Mouse (Mus musculus) liver, embryonic 12.5 days (tissue): ENCODE data around the gene Fer1l4. TPM values are rescaled to one million over a fixed set of nuclear protein-coding genes. Genes with fewer than 3 reads are reported as not detected.

ENCODE experiments used
- ATAC-seq: fragments of 200-750 bp; cut with Nextera tagmentation; 2 replicates; pipeline ENCODE4 v1.8.0; 2017; ENCODE audit warnings: moderate number of reproducible peaks, mild to moderate bottlenecking, moderate library complexity
- H3K27ac ChIP-seq: fragments of 300-500 bp; sonication (generic); 2 replicates; pipeline ENCODE4 v1.5.1; 2016; ENCODE audit warnings: mild to moderate bottlenecking
- H3K27me3 ChIP-seq: fragments of 300-500 bp; sonication (generic); replicated peaks from 2 replicates; pipeline ENCODE4 v1.6.1; 2016; ENCODE audit warnings: mild to moderate bottlenecking, moderate library complexity
- H3K36me3 ChIP-seq: fragments of 300-500 bp; sonication (generic); 2 replicates; pipeline ENCODE4 v1.6.1; 2016; ENCODE audit warnings: mild to moderate bottlenecking, moderate library complexity
- H3K4me1 ChIP-seq: fragments of 300-500 bp; sonication (generic); 2 replicates; pipeline ENCODE4 v1.6.1; 2016
- H3K4me2 ChIP-seq: fragments of 300-500 bp; sonication (generic); 2 replicates; pipeline ENCODE4 v1.6.1; 2016; ENCODE audit warnings: mild to moderate bottlenecking, moderate library complexity
- H3K4me3 ChIP-seq: fragments of 300-500 bp; sonication (generic); 2 replicates; pipeline ENCODE4 v1.5.1; 2016; ENCODE audit warnings: mild to moderate bottlenecking, moderate library complexity
- H3K9ac ChIP-seq: fragments of 300-500 bp; sonication (generic); 2 replicates; pipeline ENCODE4 v1.6.1; 2016; ENCODE audit warnings: mild to moderate bottlenecking, moderate library complexity
- H3K9me3 ChIP-seq: fragments of 300-500 bp; sonication (generic); replicated peaks from 2 replicates; pipeline ENCODE4 v1.6.1; 2016; ENCODE audit warnings: mild to moderate bottlenecking, moderate library complexity
- WGBS: fragments of 180-500 bp; shearing (Covaris S2); methylation state at CpG from one replicate; pipeline ENCODE4 v1.1.7; 2016; ENCODE audit not compliant: insufficient replicate concordance; 5-methylcytosine and 5-hydroxymethylcytosine counted together
- polyA plus RNA-seq: library from polyadenylated mRNA; unstranded; fragments of >200 nt; fragmentation: Nextera tagmentation; extraction: Ambion mirVana; gene quantifications from 2 replicates; pipeline ENCODE4 v1.2.1, GENCODE M21; 2016

The Fer1l4 gene
- not detected in 2 replicates for polyA plus RNA-seq

- Histone ChIP-seq H3K27ac (no peak within 1 kb of the TSS), H3K4me1 (peaks cover 4% of the 10 kb centered on the region), H3K4me3 (no peak within 1 kb of the TSS), H3K9ac (no peak within 1 kb of the TSS), H3K36me3 (no peaks in the 10 kb centered on the region), H3K9me3 (no peaks in the 10 kb centered on the region), H3K4me2 (no peak within 1 kb of the TSS), H3K27me3 (peaks cover 57% of the 10 kb centered on the region)
- 59% methylated on average over 9 of the region's 9 CpGs for WGBS
- ATAC-seq: 0 out of 2 replicates have a peak, but pooled peaks have one; percentile 8
Observed at GRCm38 (mm10) chr2:156052816-156053215, at the start of gene Fer1l4. Gene Fer1l4 (minus strand): TSS chr2:156052947.

- Histone ChIP-seq H3K4me3 (no peak overlapping the region), H3K27ac (no peak overlapping the region), H3K9ac (no peak overlapping the region), H3K36me3 (peaks cover 64% of the 10 kb centered on the region), H3K9me3 (no peaks in the 10 kb centered on the region), H3K27me3 (no peaks in the 10 kb centered on the region), H3K4me2 (no peak overlapping the region), H3K4me1 (peaks cover 3% of the 10 kb centered on the region; the same call in 1 of the 2 replicates)
- no peak for ATAC-seq
- 86% methylated on average over 5 of the region's 5 CpGs for WGBS
Observed at GRCm38 (mm10) chr2:156091926-156092325, 39.2 kb upstream of the Fer1l4 start.

- no peaks in the 10 kb centered on the region for H3K27me3 ChIP-seq
- WGBS: 95% methylated on average over 1 of the region's 1 CpGs
- H3K27ac ChIP-seq: no peak overlapping the region
- H3K4me2 ChIP-seq: no peak overlapping the region
- H3K4me1 ChIP-seq: peaks cover 7% of the 10 kb centered on the region
- no peaks in the 10 kb centered on the region for H3K9me3 ChIP-seq
- H3K9ac ChIP-seq: no peak overlapping the region
- H3K36me3 ChIP-seq: peaks cover 43% of the 10 kb centered on the region
- no peak overlapping the region for H3K4me3 ChIP-seq
- ATAC-seq: no peak
Observed at GRCm38 (mm10) chr2:156089799-156090198, 37.1 kb upstream of the Fer1l4 start.

- no peak overlapping the region for H3K4me2 ChIP-seq
- H3K9me3 ChIP-seq: no peaks in the 10 kb centered on the region
- H3K36me3 ChIP-seq: peaks cover 36% of the 10 kb centered on the region
- H3K27me3 ChIP-seq: no peaks in the 10 kb centered on the region
- H3K4me1 ChIP-seq: peaks cover 18% of the 10 kb centered on the region
- 70% methylated on average over 7 of the region's 7 CpGs for WGBS
- H3K4me3 ChIP-seq: no peak overlapping the region
- H3K27ac ChIP-seq: no peak overlapping the region
- ATAC-seq: no peak
- no peak overlapping the region for H3K9ac ChIP-seq
Observed at GRCm38 (mm10) chr2:156087391-156088110, 34.8 kb upstream of the Fer1l4 start.

GRCm38 (mm10) chr2:156084541-156084940, 31.8 kb upstream of the Fer1l4 start:
- no peak overlapping the region for H3K27ac ChIP-seq
- peaks cover 11% of the 10 kb centered on the region for H3K36me3 ChIP-seq
- peaks cover 20% of the 10 kb centered on the region for H3K4me1 ChIP-seq
- no peaks in the 10 kb centered on the region for H3K9me3 ChIP-seq
- no peak overlapping the region for H3K4me3 ChIP-seq
- no peak for ATAC-seq
- 80% methylated on average over 3 of the region's 3 CpGs for WGBS
- no peak overlapping the region for H3K4me2 ChIP-seq
- no peak overlapping the region for H3K9ac ChIP-seq
- H3K27me3 ChIP-seq: no peaks in the 10 kb centered on the region

- WGBS: 92% methylated on average over 7 of the region's 7 CpGs
- H3K36me3 ChIP-seq: peaks cover 40% of the 10 kb centered on the region
- peaks cover 16% of the 10 kb centered on the region for H3K4me1 ChIP-seq
- no peak overlapping the region for H3K4me2 ChIP-seq
- no peak for ATAC-seq
- no peaks in the 10 kb centered on the region for H3K9me3 ChIP-seq
- H3K27me3 ChIP-seq: no peaks in the 10 kb centered on the region
- H3K9ac ChIP-seq: no peak overlapping the region
- no peak overlapping the region for H3K27ac ChIP-seq
- H3K4me3 ChIP-seq: no peak overlapping the region
Observed at GRCm38 (mm10) chr2:156080391-156080790, 27.6 kb upstream of the Fer1l4 start.

GRCm38 (mm10) chr2:156079674-156080073, 26.9 kb upstream of the Fer1l4 start:
- no peak overlapping the region for H3K4me2 ChIP-seq
- no peak overlapping the region for H3K9ac ChIP-seq
- H3K9me3 ChIP-seq: no peaks in the 10 kb centered on the region
- peaks cover 47% of the 10 kb centered on the region for H3K36me3 ChIP-seq
- H3K27ac ChIP-seq: no peak overlapping the region
- H3K27me3 ChIP-seq: no peaks in the 10 kb centered on the region
- H3K4me3 ChIP-seq: no peak overlapping the region
- no peak for ATAC-seq
- WGBS: 69% methylated on average over 4 of the region's 4 CpGs
- peaks cover 12% of the 10 kb centered on the region for H3K4me1 ChIP-seq

GRCm38 (mm10) chr2:156079183-156079560, 26.4 kb upstream of the Fer1l4 start:
- no peaks in the 10 kb centered on the region for H3K9me3 ChIP-seq
- H3K9ac ChIP-seq: no peak overlapping the region
- H3K4me1 ChIP-seq: peaks cover 12% of the 10 kb centered on the region
- H3K36me3 ChIP-seq: peaks cover 52% of the 10 kb centered on the region
- ATAC-seq: no peak
- no peak overlapping the region for H3K4me3 ChIP-seq
- 81% methylated on average over 8 of the region's 8 CpGs for WGBS
- H3K27ac ChIP-seq: no peak overlapping the region
- H3K4me2 ChIP-seq: no peak overlapping the region
- H3K27me3 ChIP-seq: no peaks in the 10 kb centered on the region

- Histone ChIP-seq H3K36me3 (peaks cover 58% of the 10 kb centered on the region), H3K9ac (no peak overlapping the region), H3K27me3 (no peaks in the 10 kb centered on the region), H3K4me2 (no peak overlapping the region), H3K4me1 (peaks cover 12% of the 10 kb centered on the region), H3K9me3 (no peaks in the 10 kb centered on the region), H3K27ac (no peak overlapping the region), H3K4me3 (no peak overlapping the region)
- no peak for ATAC-seq
- WGBS: 87% methylated on average over 16 of the region's 16 CpGs
Observed at GRCm38 (mm10) chr2:156078421-156079182, 25.9 kb upstream of the Fer1l4 start.

- no peak overlapping the region for H3K4me2 ChIP-seq
- H3K27ac ChIP-seq: no peak overlapping the region
- no peak overlapping the region for H3K4me3 ChIP-seq
- H3K27me3 ChIP-seq: no peaks in the 10 kb centered on the region
- ATAC-seq: no peak
- H3K4me1 ChIP-seq: peaks cover 1% of the 10 kb centered on the region; the same call in 1 of the 2 replicates
- peaks cover 69% of the 10 kb centered on the region for H3K36me3 ChIP-seq
- no peak overlapping the region for H3K9ac ChIP-seq
- 70% methylated on average over 7 of the region's 7 CpGs for WGBS
- H3K9me3 ChIP-seq: no peaks in the 10 kb centered on the region
Observed at GRCm38 (mm10) chr2:156077461-156077860, 24.7 kb upstream of the Fer1l4 start.

- Histone ChIP-seq H3K27ac (no peak overlapping the region), H3K9me3 (no peaks in the 10 kb centered on the region), H3K4me1 (no peaks in the 10 kb centered on the region), H3K4me3 (no peak overlapping the region), H3K4me2 (no peak overlapping the region), H3K9ac (no peak overlapping the region), H3K36me3 (peaks cover 99% of the 10 kb centered on the region), H3K27me3 (no peaks in the 10 kb centered on the region)
- no peak for ATAC-seq
- 87% methylated on average over 15 of the region's 15 CpGs for WGBS
Observed at GRCm38 (mm10) chr2:156073725-156074124, 21.0 kb upstream of the Fer1l4 start.

GRCm38 (mm10) chr2:156071236-156071635, 18.5 kb upstream of the Fer1l4 start:
- H3K4me3 ChIP-seq: no peak overlapping the region
- H3K4me2 ChIP-seq: no peak overlapping the region
- ATAC-seq: no peak
- peaks cover 11% of the 10 kb centered on the region for H3K4me1 ChIP-seq
- 89% methylated on average over 10 of the region's 10 CpGs for WGBS
- no peak overlapping the region for H3K27ac ChIP-seq
- H3K36me3 ChIP-seq: peaks cover 81% of the 10 kb centered on the region
- no peak overlapping the region for H3K9ac ChIP-seq
- no peaks in the 10 kb centered on the region for H3K9me3 ChIP-seq
- no peaks in the 10 kb centered on the region for H3K27me3 ChIP-seq
